Mouse (Mus musculus) G1E (cell line): ENCODE results near the gene Hbq1b.

Experiments used
- CTCF ChIP-seq: IDR thresholded peaks from 2 replicates; pipeline ENCODE4 v1.5.1; 2012; ENCODE audit warnings: low read depth, low read length, inconsistent platforms, mixed read lengths
- GATA1 ChIP-seq: IDR thresholded peaks from 2 replicates; pipeline ENCODE4 v1.6.1; 2012; ENCODE audit warnings: borderline replicate concordance, low read length, inconsistent platforms, mixed read lengths
- GATA2 ChIP-seq: IDR thresholded peaks from 2 replicates; pipeline ENCODE4 v1.6.1; 2012; ENCODE audit warnings: low read depth, low read length, inconsistent platforms, borderline replicate concordance
- POLR2AphosphoS5 ChIP-seq: IDR thresholded peaks from 2 replicates; pipeline ENCODE4 v1.6.1; 2012; ENCODE audit warnings: low read depth, low read length, inconsistent platforms; ENCODE audit not compliant: insufficient replicate concordance
- TAL1 ChIP-seq: conservative IDR thresholded peaks from 2 replicates; pipeline ENCODE4 v1.6.1; 2012; ENCODE audit warnings: low read depth, low read length, inconsistent platforms, mixed read lengths

GRCm38 (mm10) chr11:32285031-32285775 is 1.6 kb upstream of the Hbq1b start:
- TF ChIP-seq CTCF (no peak), POLR2AphosphoS5 (no peak), GATA1 (no peak), TAL1 (no peak), GATA2 (no peak)
